Mouse (Mus musculus): ENCODE data around the gene Vps25.
A peak's percentile ranks its signal among the peaks of the same experiment; 100 is the strongest.

Gene Vps25

DNA sequence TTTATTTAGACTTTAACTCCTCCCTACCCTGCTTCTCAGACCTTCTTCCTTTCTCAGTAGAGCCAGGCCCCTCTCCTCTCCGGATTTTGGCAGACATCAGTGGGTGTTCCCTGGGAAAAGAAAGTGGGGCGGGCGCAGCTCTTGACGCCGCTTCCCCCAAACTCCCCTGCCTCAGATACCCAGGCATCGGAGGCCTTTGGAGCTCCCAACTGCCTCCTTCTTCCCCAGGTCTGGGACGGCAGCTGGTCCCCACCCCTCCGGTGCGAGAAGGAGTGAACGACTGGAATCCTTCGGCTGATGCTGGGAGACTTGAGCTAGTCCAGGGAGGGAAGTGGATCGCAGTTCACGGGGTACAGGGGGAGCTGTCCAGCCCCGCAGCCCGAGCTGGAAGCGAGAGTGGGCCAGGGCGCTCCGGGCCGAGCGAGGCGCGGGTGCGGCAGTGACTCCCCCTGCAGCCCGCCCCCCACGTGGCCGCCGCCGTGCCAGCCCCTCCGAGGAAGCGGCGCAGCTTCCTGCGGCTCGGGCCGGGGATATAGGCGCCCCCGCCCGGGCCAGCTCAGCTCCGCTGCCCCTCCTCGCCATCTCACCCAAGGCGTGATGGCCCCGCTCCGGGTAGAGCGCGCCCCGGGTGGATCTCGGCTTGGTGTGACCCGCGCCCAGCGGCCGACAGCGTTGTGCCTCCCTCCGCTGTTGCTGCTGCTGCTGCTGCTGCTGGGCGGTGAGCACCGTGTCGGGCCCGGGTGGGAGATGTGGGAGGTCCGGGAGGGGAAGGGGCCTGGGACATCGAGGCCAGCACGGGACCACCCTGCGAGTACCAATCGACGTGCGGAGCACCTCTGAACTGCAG lies 7.4 kb upstream of the Vps25 start, which contains the start of gene Ramp2:
Gene Ramp2, plus strand, starts transcription at position 174 of the 847 bp plus-strand sequence.
- peak; percentile 78 to 85 for DNase-seq

DNA sequence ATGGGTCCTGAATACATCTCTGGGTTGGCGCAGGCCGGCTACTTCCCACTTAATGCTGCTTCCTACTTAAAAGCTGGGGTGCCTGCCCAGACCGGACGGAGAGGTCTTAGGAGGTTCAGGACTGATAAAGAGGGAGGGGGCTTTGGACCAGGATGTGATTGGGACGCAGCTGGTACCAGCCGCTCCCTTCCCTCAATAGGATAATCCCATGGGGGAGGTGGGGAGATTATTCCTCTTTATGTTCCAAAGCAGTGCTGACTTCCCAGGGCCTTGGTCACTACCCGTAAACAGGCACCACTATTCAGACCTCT lies 6.8 kb upstream of the Vps25 start:
- DNase-seq = no peak

- no peak for DNase-seq
These were observed 5.9 kb upstream of the Vps25 start for GRCm38 (mm10) chr11:101247521-101248030.

DNA sequence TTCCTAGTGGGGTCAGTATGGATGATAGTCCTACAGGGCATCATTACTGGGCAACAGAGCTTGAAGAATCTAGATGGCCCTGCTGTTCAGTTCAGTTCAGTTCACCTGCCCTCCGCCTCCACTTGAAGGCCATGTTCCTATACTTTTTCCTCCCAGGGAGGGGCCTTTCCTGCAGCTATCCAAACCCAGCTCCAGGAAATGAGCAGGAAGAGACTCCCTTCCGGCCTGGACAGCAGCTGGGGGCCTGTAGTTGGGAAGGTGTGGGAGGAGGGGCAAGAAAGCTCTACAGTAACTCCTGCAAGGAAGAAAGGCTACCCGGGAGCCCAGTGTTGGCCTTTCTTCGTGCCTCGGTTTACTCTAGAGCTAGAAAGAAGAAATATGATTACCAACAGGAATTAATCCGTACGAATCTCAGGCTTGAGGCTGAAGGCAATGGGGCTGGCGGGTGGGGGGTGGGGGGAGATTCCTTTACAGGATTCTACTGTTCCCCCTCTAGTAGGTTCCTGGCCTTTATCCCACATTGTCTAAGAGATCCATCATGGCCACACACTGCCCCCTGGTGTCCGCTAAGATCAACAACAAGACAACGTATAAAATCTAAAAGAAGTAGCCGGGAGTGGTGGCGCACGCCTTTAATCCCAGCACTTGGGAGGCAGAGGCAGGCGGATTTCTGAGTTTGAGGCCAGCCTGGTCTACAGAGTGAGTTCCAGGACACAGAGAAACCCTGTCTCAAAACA lies 5.1 kb upstream of the Vps25 start:
- DNase-seq = peak; percentile 69 to 81

DNA sequence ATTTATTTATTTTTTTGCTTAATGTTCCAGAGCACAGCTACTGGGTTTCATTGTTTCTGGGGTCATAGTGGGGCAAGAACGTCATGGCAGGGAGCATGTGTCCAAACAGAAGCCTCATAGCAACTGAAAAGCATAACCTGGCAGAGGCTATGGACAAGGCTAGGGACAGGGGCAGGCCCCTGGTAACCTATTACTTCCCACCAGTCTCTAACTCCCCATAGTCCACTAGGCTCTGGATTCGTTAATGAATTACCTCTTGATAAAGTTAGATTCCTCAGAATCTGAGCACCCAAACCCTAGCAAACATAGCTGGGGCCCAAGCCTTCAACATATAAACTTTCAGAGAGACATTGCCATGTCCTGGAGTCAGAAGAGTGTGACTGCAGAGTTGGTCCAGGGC lies 2.5 kb upstream of the Vps25 start:
- DNase-seq = no peak

GRCm38 (mm10) chr11:101252941-101253340 lies 566 bp upstream of the Vps25 start:
- no peak for DNase-seq

DNA sequence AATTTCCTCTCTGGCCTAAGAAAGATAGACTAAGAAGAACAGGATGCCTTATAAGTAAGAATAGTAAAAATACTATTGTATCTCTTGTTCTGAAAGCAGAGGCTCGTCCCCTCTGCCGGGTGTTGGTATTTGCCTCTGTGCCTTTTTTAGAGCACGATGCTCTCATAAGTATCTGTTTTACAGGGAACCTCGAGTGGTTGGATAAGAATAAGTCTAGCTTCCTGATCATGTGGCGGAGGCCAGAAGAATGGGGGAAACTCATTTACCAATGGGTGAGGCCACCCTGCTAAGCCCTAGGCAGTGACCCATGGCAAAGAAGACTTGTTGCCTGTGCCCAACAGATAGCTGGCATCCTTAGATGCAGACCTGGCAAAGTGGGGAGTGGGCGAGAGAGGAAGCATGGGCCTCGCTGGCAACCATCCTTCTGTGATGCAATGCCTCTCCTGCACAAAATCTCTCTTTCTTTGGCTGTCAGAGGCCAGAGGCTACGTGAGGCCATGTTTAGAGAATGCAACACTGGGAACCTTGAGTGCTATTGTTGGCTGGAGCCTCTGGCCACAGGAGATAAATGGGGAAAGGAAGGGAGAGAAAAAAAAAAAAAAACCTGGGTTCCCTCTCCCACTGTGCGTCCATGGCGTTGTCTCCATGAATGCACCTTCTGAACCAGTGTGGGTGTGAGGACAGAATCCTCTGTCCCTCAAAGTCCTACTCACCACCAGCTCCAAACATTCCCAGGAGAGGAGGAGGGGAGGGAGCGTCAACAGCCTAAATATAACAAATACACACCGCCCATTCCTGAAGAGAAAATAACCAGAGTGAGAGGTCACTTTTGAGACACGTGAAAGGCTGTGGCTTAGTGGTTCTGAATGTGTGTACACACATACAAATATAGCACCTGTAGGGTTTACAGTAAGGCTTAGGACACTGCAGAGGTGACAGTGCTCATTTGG lies 2.6 kb downstream of the Vps25 start:
- no peak for DNase-seq

DNA sequence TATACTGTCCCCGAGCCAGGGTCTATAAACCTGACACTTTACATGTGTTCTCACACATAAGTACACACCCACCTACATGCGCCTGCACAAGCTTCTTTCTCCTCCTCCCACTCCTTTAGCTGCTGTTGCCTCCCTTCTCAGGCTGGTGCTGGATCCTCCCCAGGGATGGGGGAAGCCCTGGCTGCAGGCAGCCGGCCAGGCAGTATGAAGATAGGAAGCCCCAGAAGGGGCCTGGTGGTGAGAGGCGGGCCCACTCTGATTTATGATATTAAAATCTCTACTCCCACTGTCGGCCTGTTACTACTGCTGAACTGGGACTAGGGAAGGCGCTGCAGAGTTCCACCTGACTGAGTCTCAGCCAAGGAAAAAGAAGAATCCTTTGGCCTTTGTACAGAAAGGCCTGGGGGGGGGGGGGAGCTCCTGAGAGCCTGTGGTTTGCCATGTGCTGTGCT lies 5.8 kb downstream of the Vps25 start:
- no peak for DNase-seq

GRCm38 (mm10) chr11:101259948-101260825 lies 6.7 kb downstream of the Vps25 start, which contains the start of gene Wnk4:
Wnk4 (plus strand) TSS chr11:101260567.
- DNase-seq = peak in 1 of 2 experiments; percentile 56

DNA sequence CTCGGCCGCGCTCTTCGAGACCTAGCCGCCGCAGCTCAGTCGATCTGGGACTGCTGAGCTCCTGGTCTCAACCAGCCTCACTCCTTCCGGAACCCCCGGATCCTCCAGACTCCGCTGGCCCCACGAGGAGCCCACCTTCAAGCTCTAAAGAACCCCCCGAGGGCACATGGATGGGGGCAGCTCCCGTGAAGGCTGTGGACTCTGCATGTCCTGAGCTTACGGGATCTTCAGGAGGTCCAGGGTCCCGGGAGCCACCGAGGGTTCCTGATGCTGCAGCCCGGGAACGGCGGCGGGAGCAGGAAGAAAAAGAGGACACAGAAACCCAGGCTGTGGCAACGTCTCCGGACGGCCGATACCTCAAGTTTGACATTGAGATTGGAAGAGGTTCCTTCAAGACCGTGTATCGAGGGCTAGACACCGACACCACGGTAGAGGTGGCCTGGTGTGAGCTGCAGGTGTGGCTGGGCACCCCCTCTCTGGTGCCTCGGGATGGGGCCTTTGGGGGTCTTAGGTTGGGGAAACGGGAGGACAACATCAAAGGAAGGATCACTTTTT lies 7.4 kb downstream of the Vps25 start:
- DNase-seq = no peak

DNA sequence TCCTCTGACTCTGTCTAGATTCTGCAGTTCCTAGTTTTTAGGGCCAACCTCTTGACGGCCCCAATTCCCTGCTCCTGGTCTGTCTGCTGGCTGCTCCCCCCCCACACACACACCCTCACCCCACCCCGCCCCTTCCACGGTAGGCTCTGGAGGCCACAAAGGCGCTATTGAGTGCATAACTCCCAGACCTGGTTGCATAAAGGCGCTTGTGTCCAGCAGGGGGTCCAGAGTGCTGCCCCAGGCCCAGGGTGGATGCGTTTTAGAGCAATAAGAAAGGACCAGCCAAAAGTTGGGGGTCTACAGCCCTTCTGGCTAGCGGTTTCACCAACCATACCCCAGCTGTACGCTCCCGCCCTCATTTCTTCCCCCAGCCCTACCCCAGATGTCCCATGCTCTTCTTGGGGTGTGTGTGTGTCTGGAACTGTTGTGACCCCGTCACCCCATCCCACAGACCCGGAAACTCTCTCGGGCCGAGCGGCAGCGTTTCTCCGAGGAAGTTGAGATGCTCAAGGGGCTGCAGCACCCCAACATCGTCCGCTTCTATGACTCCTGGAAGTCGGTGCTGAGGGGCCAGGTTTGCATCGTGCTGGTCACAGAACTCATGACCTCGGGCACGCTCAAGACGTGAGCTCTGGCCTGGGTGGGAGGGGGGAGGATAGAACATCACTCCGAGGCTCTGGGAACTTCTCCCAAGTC lies 8.9 kb downstream of the Vps25 start:
- no peak for DNase-seq

GRCm38 (mm10) chr11:101263138-101263988 lies 9.9 kb downstream of the Vps25 start:
- no peak for DNase-seq

DNA sequence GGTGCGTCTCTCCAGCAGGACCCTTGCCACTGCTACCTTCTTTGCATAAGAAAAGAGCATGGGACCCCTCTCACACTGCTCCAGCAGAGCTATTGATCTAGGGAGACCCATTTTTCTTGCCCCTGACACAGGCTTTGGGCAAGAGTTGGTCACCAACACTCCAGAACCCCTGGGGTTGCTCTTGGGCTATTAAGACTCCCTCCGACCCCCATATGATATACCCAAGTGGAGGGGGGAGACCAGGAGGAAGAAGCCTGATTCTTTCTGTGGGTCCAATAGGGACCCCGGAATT lies 10.4 kb downstream of the Vps25 start:
- DNase-seq = no peak

- DNase-seq = no peak
These were observed 11.5 kb downstream of the Vps25 start for GRCm38 (mm10) chr11:101264954-101265471.

DNA sequence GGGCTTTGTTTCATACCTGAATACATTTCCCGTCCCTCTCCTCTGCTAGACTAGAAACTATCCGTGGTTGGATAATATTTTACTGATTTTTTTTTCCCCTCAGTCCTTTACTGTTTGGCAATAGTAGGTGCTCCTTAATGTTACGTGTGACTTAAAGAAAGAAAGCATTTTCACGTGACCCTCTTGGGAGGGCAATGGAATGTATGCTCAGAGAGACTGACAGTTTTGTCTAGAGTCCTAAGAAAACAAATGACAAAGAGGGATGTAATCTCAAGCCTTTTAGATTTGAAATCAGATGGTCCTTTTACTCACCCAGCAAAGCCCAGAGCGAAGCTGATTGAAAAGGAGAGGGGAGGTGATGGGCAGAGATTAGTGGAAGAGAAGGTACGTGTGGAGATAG lies 12.4 kb downstream of the Vps25 start:
- DNase-seq = no peak

GRCm38 (mm10) chr11:101269577-101270116 lies 16.1 kb downstream of the Vps25 start:
- no peak for DNase-seq

DNA sequence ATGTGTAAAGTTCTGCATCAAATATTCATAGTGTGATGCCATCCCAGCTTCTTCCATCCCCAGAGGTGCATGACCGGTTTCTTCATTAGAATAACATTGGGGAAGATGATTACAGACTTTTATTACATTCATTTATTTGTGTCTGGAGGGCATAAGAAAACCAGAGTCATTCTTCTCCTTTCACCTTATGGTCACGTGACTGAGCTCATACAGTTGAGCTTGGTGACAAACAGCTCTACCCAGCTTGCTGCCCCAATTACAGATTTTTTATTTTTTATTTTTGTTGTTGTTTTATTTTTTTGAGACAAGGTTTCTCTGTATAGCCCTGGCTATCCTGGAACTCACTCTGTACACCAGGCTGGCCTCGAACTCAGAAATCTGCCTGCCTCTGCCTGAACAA lies 18.9 kb downstream of the Vps25 start:
- no peak for DNase-seq

GRCm38 (mm10) chr11:101275309-101275708 lies 21.8 kb downstream of the Vps25 start:
- DNase-seq = no peak

GRCm38 (mm10) chr11:101276319-101277070 lies 23.0 kb downstream of the Vps25 start:
- DNase-seq = no peak

Data from lung, adult 18-20 months (tissue).